Mouse (Mus musculus): ENCODE results near the gene Rab15. TPM values are rescaled to one million over a fixed set of nuclear protein-coding genes. Genes with fewer than 3 reads are reported as not detected.
"Not testable (repeated sequence)": the region's sequence is repeated elsewhere in the genome, so short reads cannot be mapped to it uniquely, and the experiment has no call there.

Rab15 gene
- 38.9 and 39.8 TPM in 2 replicates for polyA plus RNA-seq (2015; fragmentation: Nextera tagmentation; extraction: Ambion mirVana)

DNA sequence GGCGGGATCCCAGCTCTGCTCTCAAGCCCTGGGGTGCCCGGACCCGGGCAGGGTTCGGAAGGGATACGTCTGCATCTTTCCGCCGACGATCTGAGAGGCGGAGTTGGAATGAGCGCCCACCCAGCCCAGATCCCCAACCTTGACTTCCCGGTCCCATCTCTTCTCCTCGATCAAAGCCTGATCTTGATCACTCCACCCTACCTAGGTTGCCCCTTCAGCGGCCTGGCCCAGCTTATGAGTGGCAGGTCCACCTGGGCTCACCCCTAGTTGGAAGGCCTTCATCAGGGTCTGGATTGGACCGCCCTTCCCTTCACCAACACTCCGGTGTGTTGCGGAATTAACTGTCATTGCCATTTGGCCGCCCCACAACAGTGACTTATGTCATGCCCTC is at the start of gene Rab15:
Rab15 (minus strand) TSS at position 258 of the 391 bp plus-strand sequence.
- Histone ChIP-seq H3K4me2 (peak within 1 kb of the TSS; percentile 90), H3K27me3 (peaks cover 9% of the 10 kb centered on the region; the same call in 1 of the 2 replicates), H3K27ac (peak within 1 kb of the TSS; percentile 65), H3K4me1 (peaks cover 52% of the 10 kb centered on the region), H3K9ac (peak within 1 kb of the TSS; percentile 85), H3K4me3 (peak within 1 kb of the TSS; percentile 76), H3K36me3 (no peaks in the 10 kb centered on the region), H3K9me3 (no peaks in the 10 kb centered on the region)
- no peak for ATAC-seq (ENCODE audit: borderline replicate concordance, extremely low read depth, low FRiP score, low TSS enrichment)
- 3% methylated on average over 17 of the region's 17 CpGs for WGBS

DNA sequence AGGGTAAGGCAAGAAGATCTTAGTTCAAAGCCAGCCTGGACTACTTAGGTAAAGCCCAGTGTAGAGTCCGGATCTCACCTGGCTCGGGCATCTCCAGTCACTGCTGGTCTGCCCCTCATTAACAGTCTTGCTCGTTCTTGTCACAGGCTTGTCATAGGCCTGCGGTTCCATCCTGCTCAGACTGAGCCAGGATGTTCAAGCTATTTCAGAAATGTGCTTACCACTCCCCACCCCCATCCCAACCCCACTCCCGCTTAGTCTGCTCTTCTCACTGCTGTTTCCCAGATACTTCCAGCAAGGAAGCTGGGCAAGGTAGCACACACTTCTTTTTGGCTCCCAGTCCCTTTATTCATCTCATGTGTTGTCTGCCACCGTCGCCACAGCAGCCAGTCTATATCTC is 46.9 kb upstream of the Rab15 start:
- peaks cover 6% of the 10 kb centered on the region; the same call in 1 of the 2 replicates for H3K36me3 ChIP-seq
- H3K27ac ChIP-seq: no peak overlapping the region
- ATAC-seq (ENCODE audit: borderline replicate concordance, extremely low read depth, low FRiP score, low TSS enrichment): no peak
- no peaks in the 10 kb centered on the region for H3K9me3 ChIP-seq
- no peak overlapping the region for H3K4me2 ChIP-seq
- no peak overlapping the region for H3K9ac ChIP-seq
- no peak overlapping the region for H3K4me3 ChIP-seq
- H3K4me1 ChIP-seq: no peaks in the 10 kb centered on the region
- H3K27me3 ChIP-seq: no peaks in the 10 kb centered on the region
- WGBS: 75% methylated on average over 7 of the region's 7 CpGs

DNA sequence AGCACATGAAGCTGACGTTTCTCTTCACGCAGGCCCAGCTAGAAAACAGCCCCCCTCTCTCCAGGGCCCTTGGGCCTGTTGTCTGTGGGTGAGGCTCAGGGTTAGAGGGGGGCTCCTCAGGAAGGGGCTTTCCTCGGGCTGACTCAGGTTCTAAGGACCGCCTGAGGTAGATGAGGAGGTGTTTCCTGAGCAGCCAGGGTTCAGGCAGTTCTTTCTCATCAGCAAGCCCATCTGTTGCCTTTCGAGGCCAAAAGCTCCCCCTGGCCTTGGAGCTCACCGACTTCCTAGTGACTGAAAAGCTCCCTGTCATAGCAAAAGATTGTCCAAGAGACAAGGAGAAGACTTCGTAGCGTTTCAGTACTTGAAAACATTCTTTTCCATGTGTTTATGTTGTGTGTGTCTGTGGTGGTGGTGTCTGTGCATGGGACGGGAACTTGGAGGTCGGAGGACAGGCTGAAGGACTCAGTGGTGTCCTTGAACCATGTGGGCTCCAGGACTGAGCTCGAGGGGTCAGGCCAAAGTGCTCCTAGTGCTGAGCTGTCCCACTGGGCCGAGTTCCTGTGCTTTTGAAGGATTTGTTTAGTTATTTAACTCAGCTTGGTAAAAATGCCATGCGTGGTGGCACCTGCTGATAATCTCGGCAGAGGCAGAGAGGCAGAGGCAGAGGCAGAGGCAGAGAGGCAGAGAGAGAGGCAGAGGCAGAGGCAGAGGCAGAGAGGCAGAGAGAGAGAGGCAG is 45.9 kb upstream of the Rab15 start:
- no peak overlapping the region for H3K27ac ChIP-seq
- H3K9ac ChIP-seq: no peak overlapping the region
- H3K4me2 ChIP-seq: no peak overlapping the region
- no peaks in the 10 kb centered on the region for H3K4me1 ChIP-seq
- no peak for ATAC-seq (ENCODE audit: borderline replicate concordance, extremely low read depth, low FRiP score, low TSS enrichment)
- no peak overlapping the region for H3K4me3 ChIP-seq
- H3K36me3 ChIP-seq: peaks cover 2% of the 10 kb centered on the region; the same call in 1 of the 2 replicates
- no peaks in the 10 kb centered on the region for H3K27me3 ChIP-seq
- no peaks in the 10 kb centered on the region for H3K9me3 ChIP-seq
- 63% methylated on average over 14 of the region's 14 CpGs for WGBS

DNA sequence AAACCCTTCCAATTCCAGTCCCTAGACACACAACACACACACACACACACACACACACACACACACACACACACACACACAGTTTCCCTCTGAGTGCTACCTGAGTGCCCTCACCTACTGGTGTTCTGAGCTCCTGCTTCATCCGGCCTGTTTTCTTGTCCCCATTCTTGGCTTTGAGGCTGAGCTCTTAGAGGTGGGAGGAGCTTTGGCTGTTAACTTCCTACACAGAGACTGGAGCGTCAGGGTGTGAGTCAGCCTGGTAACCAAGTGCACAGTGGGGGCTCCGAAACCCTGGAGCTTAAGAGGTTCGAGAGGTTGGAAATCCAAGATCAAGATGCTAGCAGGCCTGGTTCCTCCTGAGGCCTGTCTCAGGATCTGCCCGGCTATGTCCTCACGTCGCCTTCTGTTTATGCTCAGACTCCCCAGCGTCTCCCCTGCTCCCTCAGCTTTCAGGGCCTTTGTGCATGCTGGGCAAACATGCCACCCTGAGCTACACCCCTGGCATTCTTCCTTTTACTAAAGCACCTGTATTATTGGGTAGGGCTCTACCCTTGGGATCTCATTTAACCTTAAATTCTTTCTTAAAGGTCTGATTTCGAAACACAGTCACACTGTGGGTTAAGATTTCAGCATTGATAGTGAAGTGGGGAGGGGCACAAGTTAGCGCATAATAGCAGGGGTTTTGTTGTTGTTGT is 45.0 kb upstream of the Rab15 start:
- H3K9me3 ChIP-seq: no peaks in the 10 kb centered on the region
- WGBS: 49% methylated on average over 10 of the region's 10 CpGs
- H3K27ac ChIP-seq: peak overlapping the region; percentile 67
- no peaks in the 10 kb centered on the region for H3K27me3 ChIP-seq
- peaks cover 2% of the 10 kb centered on the region; the same call in 1 of the 2 replicates for H3K36me3 ChIP-seq
- no peak overlapping the region for H3K4me2 ChIP-seq
- H3K4me1 ChIP-seq: no peaks in the 10 kb centered on the region
- no peak overlapping the region for H3K9ac ChIP-seq
- no peak overlapping the region for H3K4me3 ChIP-seq
- ATAC-seq (ENCODE audit: borderline replicate concordance, extremely low read depth, low FRiP score, low TSS enrichment): peak; percentile 52; the same call in 1 of the 2 replicates

DNA sequence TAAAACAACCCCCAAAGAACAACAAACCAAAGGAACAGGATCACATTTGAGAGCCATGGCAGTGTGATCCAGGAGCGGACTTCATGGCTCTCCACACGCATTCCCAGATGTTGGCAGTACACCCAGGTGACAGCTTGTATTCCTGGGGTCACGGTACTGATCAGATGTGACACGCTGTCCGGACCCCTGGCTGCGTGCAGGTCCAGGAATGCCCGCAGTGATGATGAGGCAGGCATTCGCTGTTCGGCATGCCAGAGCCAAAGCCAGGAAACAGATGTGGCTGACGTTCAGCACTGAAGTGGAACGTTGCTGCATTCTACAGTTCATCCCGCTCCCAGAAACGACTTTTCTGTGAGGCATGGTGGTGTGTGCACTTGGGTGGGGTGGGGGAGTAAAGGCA is 42.6 kb upstream of the Rab15 start:
- no peak overlapping the region for H3K4me3 ChIP-seq
- no peaks in the 10 kb centered on the region for H3K4me1 ChIP-seq
- ATAC-seq (ENCODE audit: borderline replicate concordance, extremely low read depth, low FRiP score, low TSS enrichment): no peak
- no peaks in the 10 kb centered on the region for H3K9me3 ChIP-seq
- H3K36me3 ChIP-seq: peaks cover 2% of the 10 kb centered on the region; the same call in 1 of the 2 replicates
- H3K4me2 ChIP-seq: no peak overlapping the region
- 81% methylated on average over 13 of the region's 13 CpGs for WGBS
- no peak overlapping the region for H3K9ac ChIP-seq
- no peaks in the 10 kb centered on the region for H3K27me3 ChIP-seq
- H3K27ac ChIP-seq: no peak overlapping the region

DNA sequence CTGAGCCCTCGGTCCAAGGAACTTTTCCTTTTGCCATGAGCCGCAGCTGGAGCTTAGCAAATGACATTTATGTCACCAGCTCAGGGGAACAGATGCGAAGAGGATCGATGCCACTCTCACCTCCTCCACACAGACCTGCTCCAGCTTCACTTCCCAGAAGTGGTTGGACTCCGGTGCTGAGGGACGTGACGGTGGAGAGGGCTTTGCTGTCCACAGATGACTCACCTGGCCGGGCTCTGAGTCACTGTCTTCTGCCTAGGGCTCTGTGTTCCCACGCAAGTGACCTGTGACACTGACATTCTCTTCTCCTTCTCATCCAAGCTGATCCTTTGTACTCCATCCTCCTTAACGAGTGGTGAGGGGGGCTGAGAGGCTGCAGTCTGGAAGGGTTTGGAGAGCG is 40.9 kb upstream of the Rab15 start:
- no peak overlapping the region for H3K4me2 ChIP-seq
- no peak overlapping the region for H3K9ac ChIP-seq
- H3K4me3 ChIP-seq: no peak overlapping the region
- no peak for ATAC-seq (ENCODE audit: borderline replicate concordance, extremely low read depth, low FRiP score, low TSS enrichment)
- peaks cover 2% of the 10 kb centered on the region; the same call in 1 of the 2 replicates for H3K36me3 ChIP-seq
- no peak overlapping the region for H3K27ac ChIP-seq
- WGBS: 80% methylated on average over 11 of the region's 11 CpGs
- H3K4me1 ChIP-seq: no peaks in the 10 kb centered on the region
- no peaks in the 10 kb centered on the region for H3K9me3 ChIP-seq
- H3K27me3 ChIP-seq: no peaks in the 10 kb centered on the region

DNA sequence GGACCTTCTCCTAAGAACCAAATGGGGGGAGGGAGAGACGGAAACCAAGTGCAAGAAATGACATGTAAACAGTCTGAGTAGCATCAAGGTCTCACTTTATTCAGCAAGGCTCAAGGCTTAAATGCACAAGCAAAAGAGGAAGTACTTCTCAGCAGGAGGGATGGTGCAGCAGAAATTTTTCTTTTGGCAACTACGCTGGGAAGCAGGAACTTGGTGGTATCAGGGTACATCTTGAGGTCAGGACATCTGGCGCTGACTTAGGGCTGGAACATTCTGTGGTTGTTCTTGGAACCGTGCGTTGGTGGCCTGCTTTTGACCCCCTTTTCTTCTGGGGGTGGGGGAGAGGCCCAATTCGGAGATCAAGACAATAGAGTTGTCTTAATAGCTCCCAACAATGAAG is 36.1 kb upstream of the Rab15 start:
- not testable (repeated sequence) for H3K4me2 ChIP-seq; H3K4me1 ChIP-seq; H3K9ac ChIP-seq; H3K36me3 ChIP-seq; H3K27me3 ChIP-seq; ATAC-seq (ENCODE audit: borderline replicate concordance, extremely low read depth, low FRiP score, low TSS enrichment); H3K27ac ChIP-seq; H3K4me3 ChIP-seq; H3K9me3 ChIP-seq
- 82% methylated on average over 6 of the region's 6 CpGs for WGBS

DNA sequence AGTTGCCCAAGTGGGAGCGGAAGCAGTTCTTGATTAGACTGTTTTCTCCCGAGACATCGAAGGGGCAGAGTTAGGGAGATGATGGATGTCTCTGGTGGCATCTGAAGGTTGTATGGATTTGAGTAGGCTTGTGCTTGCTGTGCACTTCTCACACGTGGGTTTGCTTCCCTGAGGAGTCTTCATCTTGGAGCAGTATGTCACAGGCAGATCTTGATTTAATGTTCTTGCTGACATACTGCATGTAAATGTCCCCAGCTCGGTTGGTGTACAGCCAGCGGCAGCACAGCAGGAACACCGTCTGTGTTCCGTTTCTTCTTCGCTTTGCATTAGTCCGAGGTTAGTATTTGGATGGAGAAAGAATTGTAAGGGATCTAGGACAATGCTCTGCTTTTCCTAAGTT is 34.4 kb upstream of the Rab15 start:
- Histone ChIP-seq H3K9me3 (no peaks in the 10 kb centered on the region), H3K4me3 (no peak overlapping the region), H3K4me2 (no peak overlapping the region), H3K27me3 (no peaks in the 10 kb centered on the region), H3K9ac (no peak overlapping the region), H3K4me1 (no peaks in the 10 kb centered on the region), H3K36me3 (no peaks in the 10 kb centered on the region), H3K27ac (no peak overlapping the region)
- WGBS: 85% methylated on average over 10 of the region's 10 CpGs
- no peak for ATAC-seq (ENCODE audit: borderline replicate concordance, extremely low read depth, low FRiP score, low TSS enrichment)

DNA sequence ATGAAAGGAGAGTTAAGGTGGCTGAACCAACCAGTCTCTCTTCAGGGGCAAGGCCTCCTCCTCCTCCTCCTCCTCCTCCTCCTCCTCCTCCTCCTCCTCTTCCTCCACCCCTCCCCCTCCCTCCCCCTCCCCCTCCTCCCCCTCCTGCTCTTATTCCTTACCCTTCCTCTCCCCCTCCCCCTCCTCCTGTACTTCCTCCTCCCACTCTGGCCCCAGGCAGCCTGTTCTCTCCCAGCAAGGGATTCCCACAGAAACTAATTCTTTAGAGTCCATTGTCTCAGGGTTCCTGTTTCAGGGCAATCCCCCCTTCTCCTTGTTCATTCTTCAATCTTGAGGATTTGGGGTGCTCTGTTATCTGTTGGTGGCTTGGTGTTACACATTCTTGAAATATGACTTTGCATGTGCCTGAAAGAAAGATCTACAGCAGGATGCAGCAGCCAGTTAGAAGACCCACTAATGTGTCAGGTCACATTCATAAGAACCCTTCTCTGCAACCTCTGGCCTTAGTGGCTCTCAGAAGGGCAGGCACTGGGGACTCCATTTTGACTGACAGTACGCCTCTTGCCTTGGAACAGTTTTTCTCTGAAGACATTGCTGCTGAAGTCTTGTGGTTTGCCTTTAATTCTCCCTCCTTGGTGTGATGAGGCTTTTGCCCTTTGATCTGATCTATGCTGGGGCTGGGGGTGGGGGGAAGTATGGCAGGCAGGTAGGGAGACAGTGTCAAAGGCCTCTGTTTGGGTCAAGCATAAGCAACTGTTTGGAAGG is 30.9 kb upstream of the Rab15 start:
- Histone ChIP-seq H3K9me3 (no peaks in the 10 kb centered on the region), H3K9ac (no peak overlapping the region), H3K4me2 (no peak overlapping the region), H3K27me3 (no peaks in the 10 kb centered on the region), H3K4me1 (no peaks in the 10 kb centered on the region), H3K36me3 (no peaks in the 10 kb centered on the region), H3K27ac (no peak overlapping the region), H3K4me3 (no peak overlapping the region)
- 79% methylated on average over 1 of the region's 1 CpGs for WGBS
- ATAC-seq (ENCODE audit: borderline replicate concordance, extremely low read depth, low FRiP score, low TSS enrichment): no peak

DNA sequence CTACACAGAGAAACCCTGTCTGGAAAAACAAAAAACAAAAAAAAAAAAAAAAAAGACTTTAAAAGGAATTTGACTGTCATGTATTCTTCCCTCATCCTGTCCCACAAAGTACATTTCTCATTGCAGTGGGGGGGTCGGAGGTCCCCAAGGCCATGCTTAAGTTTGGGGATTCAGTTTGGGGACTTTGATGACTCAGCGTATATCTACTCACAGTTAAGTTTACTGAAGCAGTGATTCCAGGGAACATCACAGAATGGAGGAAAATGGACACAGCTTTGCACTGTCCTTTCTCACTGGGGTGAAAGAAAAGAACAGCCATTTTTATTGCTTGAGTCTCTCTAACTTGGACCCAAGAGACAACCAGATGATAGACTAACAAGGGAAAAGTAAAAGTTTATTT is 29.7 kb upstream of the Rab15 start:
- WGBS: 80% methylated on average over 2 of the region's 2 CpGs
- H3K4me1 ChIP-seq: no peaks in the 10 kb centered on the region
- no peak for ATAC-seq (ENCODE audit: borderline replicate concordance, extremely low read depth, low FRiP score, low TSS enrichment)

DNA sequence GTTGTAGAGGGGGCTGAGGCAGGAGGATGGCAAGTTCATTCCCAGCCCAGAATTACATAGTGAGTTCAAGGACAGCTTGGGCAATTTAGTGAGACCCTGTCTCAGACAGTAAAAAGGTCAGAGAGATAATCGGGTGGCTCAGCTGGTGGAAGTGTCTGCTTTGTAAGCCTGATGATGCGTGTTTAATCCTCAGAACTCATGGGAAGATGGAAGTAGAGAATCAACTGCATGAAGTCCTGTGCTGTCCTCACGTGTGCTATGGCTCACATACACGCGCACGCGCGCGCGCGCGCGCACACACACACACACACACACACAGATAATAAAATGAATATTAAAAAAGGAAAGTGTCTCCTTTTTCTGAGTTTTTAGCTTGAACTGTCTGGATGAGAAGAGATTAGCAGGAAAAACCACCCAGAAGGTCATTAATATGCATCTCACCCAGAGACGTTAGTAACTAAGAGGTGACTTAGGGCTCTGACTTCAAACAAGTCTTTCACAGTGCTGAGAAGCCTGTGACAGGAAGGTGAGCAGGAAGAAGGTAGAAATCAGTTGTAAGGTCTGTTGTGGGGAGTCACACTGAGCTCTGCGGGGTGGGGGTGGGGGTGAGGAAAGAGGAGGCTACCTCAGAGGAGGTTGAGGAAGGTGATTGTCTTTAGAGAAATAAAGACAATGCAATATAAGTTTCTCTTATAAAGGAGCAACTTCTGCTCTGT is 21.8 kb upstream of the Rab15 start:
- Histone ChIP-seq H3K36me3 (no peaks in the 10 kb centered on the region), H3K9ac (no peak overlapping the region), H3K4me3 (no peak overlapping the region), H3K4me1 (no peaks in the 10 kb centered on the region), H3K4me2 (no peak overlapping the region), H3K27ac (no peak overlapping the region), H3K9me3 (no peaks in the 10 kb centered on the region), H3K27me3 (no peaks in the 10 kb centered on the region)
- WGBS: 85% methylated on average over 15 of the region's 15 CpGs
- ATAC-seq (ENCODE audit: borderline replicate concordance, extremely low read depth, low FRiP score, low TSS enrichment): no peak

More for the DNA sequence above, 29.7 kb upstream of the Rab15 start:
- no peak overlapping the region for H3K9ac ChIP-seq
- no peak overlapping the region for H3K4me3 ChIP-seq
- H3K27ac ChIP-seq: no peak overlapping the region
- H3K9me3 ChIP-seq: no peaks in the 10 kb centered on the region
- no peaks in the 10 kb centered on the region for H3K27me3 ChIP-seq
- no peaks in the 10 kb centered on the region for H3K36me3 ChIP-seq
- H3K4me2 ChIP-seq: no peak overlapping the region

All from lung, embryonic 15.5 days (tissue).